Mouse (Mus musculus) midbrain, embryonic 14.5 days (tissue): ENCODE measurements at regions not wholly inside any gene's neighbourhood (a gene's known extent, or its start where the extent isn't known, plus 50 kb on each side); places are given as distances from the start of the nearest gene placed in this dataset.

Source experiments
- ATAC-seq: fragments of 200-750 bp; cut with Nextera tagmentation; 2 replicates; pipeline ENCODE4 v1.8.0; 2017; ENCODE audit warnings: moderate number of reproducible peaks, moderate library complexity; ENCODE audit not compliant: low FRiP score, low TSS enrichment
- DNase-seq: peaks from one replicate; pipeline ENCODE4 v3.0.0-alpha.2; 2015
- H3K27ac ChIP-seq: fragments of 300-500 bp; sonication (generic); replicated peaks from 2 replicates; pipeline ENCODE4 v1.5.1; 2014; ENCODE audit warnings: mild to moderate bottlenecking, low read depth, low read length, moderate library complexity
- H3K27me3 ChIP-seq: fragments of 300-500 bp; sonication (generic); 2 replicates; pipeline ENCODE4 v1.6.1; 2014; ENCODE audit warnings: low read length, control low read depth, mixed read lengths; ENCODE audit not compliant: control insufficient read depth, insufficient read depth
- H3K36me3 ChIP-seq: fragments of 300-500 bp; sonication (generic); 2 replicates; pipeline ENCODE4 v1.6.1; 2014; ENCODE audit warnings: low read length, control low read depth; ENCODE audit not compliant: control insufficient read depth, insufficient read depth
- H3K4me1 ChIP-seq: fragments of 300-500 bp; sonication (generic); 2 replicates; pipeline ENCODE4 v1.6.1; 2014; ENCODE audit warnings: mild to moderate bottlenecking, antibody characterized with exemption, low read length, control low read depth; ENCODE audit not compliant: control insufficient read depth, insufficient read depth
- H3K4me2 ChIP-seq: fragments of 300-500 bp; sonication (generic); 2 replicates; pipeline ENCODE4 v1.6.1; 2014; ENCODE audit warnings: mild to moderate bottlenecking, low read length, moderate library complexity
- H3K4me3 ChIP-seq: fragments of 300-500 bp; sonication (generic); replicated peaks from 2 replicates; pipeline ENCODE4 v1.5.1; 2014; ENCODE audit warnings: low read depth, low read length
- H3K9ac ChIP-seq: fragments of 300-500 bp; sonication (generic); replicated peaks from 2 replicates; pipeline ENCODE4 v1.6.1; 2014; ENCODE audit warnings: mild to moderate bottlenecking, low read length, moderate library complexity
- H3K9me3 ChIP-seq: fragments of 300-500 bp; sonication (generic); 2 replicates; pipeline ENCODE4 v1.6.1; 2016; ENCODE audit warnings: low read length, control low read depth, mixed read lengths; ENCODE audit not compliant: control insufficient read depth
- WGBS: fragments of 180-500 bp; shearing (Covaris S2); extraction: QIAGEN DNeasy Blood & Tissue Kit; methylation state at CpG from one replicate; pipeline ENCODE4 v1.1.7; 2014; 5-methylcytosine and 5-hydroxymethylcytosine counted together

- Histone ChIP-seq H3K27ac (no peak overlapping the region), H3K4me3 (no peak overlapping the region), H3K27me3 (0 out of 2 replicates have a peak, but pooled peaks cover 3% of the 10 kb centered on the region), H3K9ac (no peak overlapping the region), H3K4me2 (no peak overlapping the region), H3K36me3 (no peaks in the 10 kb centered on the region), H3K4me1 (no peaks in the 10 kb centered on the region), H3K9me3 (no peaks in the 10 kb centered on the region)
- ATAC-seq (no peak), DNase-seq (no peak)
- WGBS, result 60% methylated on average over 6 of the region's 6 CpGs
Observed at GRCm38 (mm10) chrX:99396180-99396579, 74.9 kb downstream of the Pja1 start.

- Histone ChIP-seq H3K27ac (no peak overlapping the region), H3K9ac (no peak overlapping the region), H3K9me3 (no peaks in the 10 kb centered on the region), H3K4me1 (no peaks in the 10 kb centered on the region), H3K36me3 (no peaks in the 10 kb centered on the region), H3K4me3 (no peak overlapping the region), H3K27me3 (0 out of 2 replicates have a peak, but pooled peaks cover 3% of the 10 kb centered on the region), H3K4me2 (no peak overlapping the region)
- ATAC-seq, result no peak
- 80% methylated on average over 3 of the region's 3 CpGs for WGBS
- DNase-seq, result no peak
Observed at GRCm38 (mm10) chrX:99395067-99395466, 76.0 kb downstream of the Pja1 start.

- no peak for ATAC-seq
- 58% methylated on average over 6 of the region's 6 CpGs for WGBS
Observed at GRCm38 (mm10) chrX:99391628-99392027, 79.4 kb downstream of the Pja1 start.

GRCm38 (mm10) chrX:99390462-99390838, 80.6 kb downstream of the Pja1 start:
- Histone ChIP-seq H3K9ac (no peak overlapping the region), H3K36me3 (no peaks in the 10 kb centered on the region), H3K4me3 (no peak overlapping the region), H3K4me2 (no peak overlapping the region), H3K27me3 (0 out of 2 replicates have a peak, but pooled peaks cover 3% of the 10 kb centered on the region), H3K4me1 (no peaks in the 10 kb centered on the region), H3K27ac (no peak overlapping the region), H3K9me3 (no peaks in the 10 kb centered on the region)
- ATAC-seq, result no peak
- 54% methylated on average over 2 of the region's 2 CpGs for WGBS
- no peak for DNase-seq

More at GRCm38 (mm10) chrX:99391628-99392027, 79.4 kb downstream of the Pja1 start:
- Histone ChIP-seq H3K4me1 (no peaks in the 10 kb centered on the region), H3K27ac (no peak overlapping the region), H3K4me3 (no peak overlapping the region), H3K36me3 (no peaks in the 10 kb centered on the region), H3K9me3 (no peaks in the 10 kb centered on the region), H3K4me2 (no peak overlapping the region), H3K27me3 (no peaks in the 10 kb centered on the region), H3K9ac (no peak overlapping the region)
- DNase-seq, result no peak

- Histone ChIP-seq H3K4me3 (no peak overlapping the region), H3K4me1 (no peaks in the 10 kb centered on the region), H3K9ac (no peak overlapping the region), H3K4me2 (no peak overlapping the region), H3K27me3 (0 out of 2 replicates have a peak, but pooled peaks cover 3% of the 10 kb centered on the region), H3K36me3 (no peaks in the 10 kb centered on the region), H3K27ac (no peak overlapping the region), H3K9me3 (no peaks in the 10 kb centered on the region)
- DNase-seq, result no peak
- 62% methylated on average over 12 of the region's 12 CpGs for WGBS
- no peak for ATAC-seq
Observed at GRCm38 (mm10) chrX:99389778-99390461, 81.2 kb downstream of the Pja1 start.

DNA sequence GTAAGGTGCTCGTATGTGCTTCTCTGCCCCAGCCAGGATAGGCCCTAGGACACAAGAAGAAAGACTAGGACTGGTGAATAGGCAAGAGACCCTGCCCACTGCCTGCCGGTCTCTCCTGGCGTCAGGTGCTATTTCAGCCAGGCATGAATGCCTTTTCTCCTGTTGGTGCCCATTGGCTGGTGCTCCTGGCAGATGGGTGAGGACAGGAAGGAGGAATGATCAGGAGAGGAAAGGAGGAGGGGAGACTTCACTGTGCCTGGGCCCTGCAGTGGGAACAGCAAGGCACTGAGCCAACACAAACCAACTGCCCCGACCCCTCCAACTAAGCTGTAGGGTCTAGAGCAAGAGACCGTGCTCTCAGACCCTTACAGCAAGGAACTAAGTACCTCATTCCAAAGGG, 100.4 kb downstream of the Pja1 start:
- peaks cover 2% of the 10 kb centered on the region; the same call in 1 of the 2 replicates for H3K27me3 ChIP-seq
- ATAC-seq (no peak), DNase-seq (no peak)
- WGBS, result 83% methylated on average over 5 of the region's 5 CpGs
- H3K9ac ChIP-seq, result no peak overlapping the region
- no peak overlapping the region for H3K4me2 ChIP-seq
- no peaks in the 10 kb centered on the region for H3K36me3 ChIP-seq
- H3K4me1 ChIP-seq, result no peaks in the 10 kb centered on the region
- no peaks in the 10 kb centered on the region for H3K9me3 ChIP-seq
- H3K4me3 ChIP-seq, result no peak overlapping the region
- no peak overlapping the region for H3K27ac ChIP-seq

DNA sequence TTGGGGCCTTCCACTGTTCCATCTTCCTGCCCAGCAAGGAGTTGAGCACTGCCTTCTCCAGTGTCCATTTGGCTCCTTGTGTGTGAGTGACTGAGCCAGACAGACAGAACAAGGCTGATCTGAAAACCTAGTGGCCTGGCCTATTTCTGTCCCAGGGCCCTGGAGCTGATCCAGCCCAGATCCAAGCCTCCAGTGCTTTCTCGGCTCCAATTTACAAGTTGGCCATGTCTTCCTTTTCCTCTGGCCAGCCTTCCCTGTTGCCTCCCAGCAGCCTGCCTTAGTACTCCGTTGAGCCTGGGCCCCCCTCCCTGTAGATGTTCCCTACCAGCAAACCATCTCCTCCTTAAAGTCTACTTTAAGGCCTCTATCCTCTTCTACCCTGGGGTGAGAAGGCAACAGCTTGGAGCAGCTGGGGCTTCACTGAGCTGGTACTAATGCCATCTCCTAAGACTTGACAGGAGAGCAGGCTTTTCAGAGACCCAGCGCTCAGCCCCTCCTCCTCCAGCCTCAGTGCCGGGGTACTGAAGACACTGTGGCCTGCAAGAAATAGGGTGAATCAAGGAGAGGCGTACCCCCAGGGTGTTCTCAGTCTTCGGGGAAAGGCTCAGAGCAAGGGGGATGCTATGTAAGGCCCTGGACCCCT, 101.7 kb downstream of the Pja1 start:
- H3K27me3 ChIP-seq, result peaks cover 2% of the 10 kb centered on the region; the same call in 1 of the 2 replicates
- no peak overlapping the region for H3K27ac ChIP-seq
- H3K9me3 ChIP-seq, result no peaks in the 10 kb centered on the region
- no peak overlapping the region for H3K4me3 ChIP-seq
- H3K36me3 ChIP-seq, result no peaks in the 10 kb centered on the region
- H3K4me1 ChIP-seq, result no peaks in the 10 kb centered on the region
- WGBS, result 76% methylated on average over 6 of the region's 6 CpGs
- no peak overlapping the region for H3K4me2 ChIP-seq
- ATAC-seq (no peak), DNase-seq (no peak)
- H3K9ac ChIP-seq, result no peak overlapping the region

DNA sequence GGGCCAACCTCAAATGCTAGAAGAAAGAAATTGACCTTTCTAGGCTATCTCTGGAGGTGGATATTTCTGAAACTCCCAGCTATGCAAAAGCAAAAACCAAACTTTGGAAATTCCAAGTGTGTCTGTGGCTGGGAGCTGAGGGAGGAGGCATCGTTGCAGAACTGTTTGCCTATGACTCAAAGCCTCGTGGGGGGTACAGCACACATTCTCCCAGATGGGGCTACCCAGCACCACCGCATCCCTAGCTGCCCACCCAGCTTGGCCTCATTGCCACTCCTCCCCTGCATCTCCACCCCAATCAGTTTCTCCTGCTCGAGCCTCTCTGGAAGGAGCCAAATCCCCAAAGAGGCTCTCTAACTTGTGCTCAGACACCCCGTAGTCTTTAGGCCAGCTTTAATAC, 107.0 kb downstream of the Pja1 start:
- ATAC-seq, result no peak
- WGBS, result 74% methylated on average over 5 of the region's 5 CpGs
- no peak for DNase-seq
- H3K27ac ChIP-seq, result no peak overlapping the region
- H3K4me2 ChIP-seq, result no peak overlapping the region
- H3K9ac ChIP-seq, result no peak overlapping the region
- no peaks in the 10 kb centered on the region for H3K4me1 ChIP-seq
- H3K27me3 ChIP-seq, result no peaks in the 10 kb centered on the region
- H3K9me3 ChIP-seq, result no peaks in the 10 kb centered on the region
- no peaks in the 10 kb centered on the region for H3K36me3 ChIP-seq
- H3K4me3 ChIP-seq, result no peak overlapping the region
